Mouse (Mus musculus): Measurements from ENCODE around the gene Asb8.

DNA sequence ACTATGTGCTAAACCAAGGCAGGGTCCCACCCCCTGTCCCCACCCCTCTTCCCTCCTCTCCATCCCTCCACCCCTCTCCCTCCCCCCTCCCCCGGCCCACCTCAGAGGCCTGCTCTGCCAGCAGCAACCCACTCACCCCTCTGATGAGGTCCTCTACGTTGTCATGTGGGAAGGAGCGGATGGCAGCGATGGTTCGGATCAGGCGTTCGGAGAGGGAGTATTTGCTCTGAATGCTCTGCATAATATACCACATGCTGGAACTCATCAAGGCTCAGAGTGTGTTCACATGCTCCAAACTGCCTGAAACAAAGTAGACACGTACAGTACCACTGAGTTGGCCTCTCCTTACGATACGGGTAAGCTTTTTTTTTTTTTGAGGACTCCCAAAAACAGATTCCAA lies 22.9 kb downstream of the Asb8 start:
- TF ChIP-seq CTCF (IDR thresholded peaks at IDR 0.05; ENCODE audit: extremely low read depth, insufficient read depth, insufficient read length, insufficient replicate concordance) (no peak), POLR2A (IDR thresholded peaks at IDR 0.05; ENCODE audit: low read depth, low read length) (no peak)

Data from spleen, adult 2 months (tissue).